Mouse (Mus musculus): Measurements from ENCODE around the gene Ptprd.

DNA sequence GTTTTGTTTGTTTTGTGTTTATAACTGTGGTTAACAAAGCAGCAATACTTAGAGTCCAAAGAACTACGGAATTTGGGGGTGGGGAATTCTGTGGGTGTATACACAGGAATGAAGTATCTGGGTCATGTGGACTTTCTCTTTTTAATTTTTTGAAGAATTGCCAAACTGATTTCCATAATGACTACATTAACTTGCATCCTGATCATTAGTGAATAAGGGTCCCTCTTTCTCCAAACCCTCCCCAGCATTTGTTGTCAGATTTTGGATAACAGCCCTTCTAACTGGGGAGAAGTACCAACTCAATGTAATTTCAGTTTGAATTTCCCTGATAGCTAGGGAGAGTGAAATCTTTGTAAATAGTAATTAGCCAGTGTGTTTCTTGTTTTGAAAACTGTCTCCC lies 43.3 kb downstream of the Ptprd start:
- no peak for TF ChIP-seq CTCF (IDR thresholded peaks at IDR 0.05; ENCODE audit: insufficient read depth, low read depth, low read length)
- TF ChIP-seq POLR2A (IDR thresholded peaks at IDR 0.05; ENCODE audit: insufficient read depth, low read depth, low read length) = no peak

All from olfactory bulb, adult 2 months (tissue).